Mouse (Mus musculus) C2C12 (cell line): ENCODE results near the gene Tgm7.

Experiments
- CTCF ChIP-seq: IDR thresholded peaks from one replicate; pipeline ENCODE4 v1.5.1; 2011; ENCODE audit not compliant: control insufficient read depth, insufficient read depth, insufficient read length
- MAX ChIP-seq: IDR thresholded peaks from one replicate; pipeline ENCODE4 v1.6.1; 2011; ENCODE audit warnings: mild to moderate bottlenecking, control low read depth

DNA sequence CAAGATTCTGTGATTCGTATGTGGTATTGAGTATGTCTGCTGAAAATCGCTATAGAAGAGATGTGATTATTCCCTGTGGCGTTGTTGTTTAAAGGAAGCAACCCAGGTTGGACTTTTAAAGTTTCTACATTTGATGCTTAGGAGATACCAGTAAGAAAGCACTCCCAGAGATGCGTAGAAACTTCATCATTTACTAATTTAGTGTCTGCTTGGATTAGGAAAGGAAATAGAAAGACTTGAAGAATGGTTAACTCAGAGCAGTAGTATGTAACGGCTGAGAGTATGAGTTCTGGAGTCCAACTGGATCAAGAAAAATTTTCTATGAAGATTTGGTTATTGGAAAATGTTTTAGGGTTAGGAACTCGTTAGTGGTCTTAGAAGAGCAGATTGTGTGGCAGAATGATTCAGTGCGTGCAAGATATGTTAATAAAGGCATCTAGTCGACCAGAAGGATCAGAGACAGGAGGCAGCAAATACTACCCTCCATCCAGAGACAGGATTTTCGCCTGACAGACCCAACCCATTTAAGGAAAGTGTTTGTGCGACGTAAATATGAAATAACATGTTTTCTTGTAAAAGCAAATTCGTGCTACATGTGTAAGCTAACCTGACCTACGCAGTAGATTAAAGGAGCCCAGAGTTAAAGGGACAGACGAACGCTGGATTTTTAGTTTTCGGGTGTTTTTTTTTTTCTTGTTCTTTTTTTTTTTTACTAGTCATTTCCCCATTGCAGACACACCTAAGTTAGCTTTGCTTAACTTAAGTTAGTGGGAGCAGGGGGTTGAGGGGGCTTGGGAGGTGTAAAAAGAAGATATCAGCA is 31.8 kb upstream of the Tgm7 start:
- TF ChIP-seq MAX: no peak
- no peak for TF ChIP-seq CTCF
